15 mouse cellular contexts compared by ENCODE assay signal in the genomic region with DNA sequence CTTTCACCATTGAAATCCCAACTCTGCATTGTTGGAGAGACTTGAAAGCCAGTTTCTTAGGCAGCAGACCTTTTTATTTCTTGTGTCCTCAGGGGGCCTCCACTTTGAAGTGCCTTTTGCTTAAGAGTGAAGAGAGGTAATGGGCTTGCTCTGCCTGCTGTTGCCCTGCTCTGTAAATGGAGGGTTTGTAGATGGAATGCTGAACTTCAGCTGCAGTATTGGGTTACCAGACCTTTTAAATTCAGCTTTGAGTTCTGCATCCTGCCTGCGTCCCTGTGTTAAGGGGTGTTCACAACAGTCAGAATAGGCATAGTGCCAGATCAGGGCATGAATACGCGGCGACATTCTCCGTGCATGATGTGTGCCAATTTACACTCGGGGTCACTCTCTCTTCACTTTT.
A peak's percentile ranks its signal among the peaks of the same experiment; 100 is the strongest.
DNase-seq lines count a peak whose midpoint lies in the region; ATAC-seq and TF ChIP-seq lines count a peak whose summit lies in the region.
"Had no signal": no experiment of that assay in that cellular context is flagged by ENCODE, and none has a peak within 500 bp of the region (broad histone marks: within the 10 kb centered on the region; RNA-seq: fewer than 3 reads in every experiment).

No protein-coding gene starts in this region.

- H3K9ac ChIP-seq in hindbrain, embryonic 13.5 days: no peak overlapping the region
- H3K9ac ChIP-seq in neural tube, embryonic 11.5 days (ENCODE audit: low read length): no peak overlapping the region
- peak overlapping the region; percentile 8; the same call in 1 of the 2 replicates for H3K9ac ChIP-seq in forebrain, embryonic 14.5 days (ENCODE audit: low read length)
- H3K9ac ChIP-seq in neural tube, embryonic 13.5 days: no peak overlapping the region
- no peak overlapping the region for H3K9ac ChIP-seq in stomach, postnatal 0 days (ENCODE audit: low read length)
- H3K9ac ChIP-seq: heart, embryonic 12.5 days; liver, embryonic 13.5 days; midbrain, embryonic 12.5 days had no signal

- no peak for TF ChIP-seq CTCF in left cerebral cortex, adult 2 months (IDR thresholded peaks at IDR 0.05)
- TF ChIP-seq CTCF in stomach, postnatal 0 days (IDR thresholded peaks at IDR 0.05; ENCODE audit: low read depth): no peak

- no peaks in the 10 kb centered on the region for H3K36me3 ChIP-seq in hindbrain, embryonic 10.5 days
- H3K36me3 ChIP-seq in hindbrain, embryonic 13.5 days: no peaks in the 10 kb centered on the region
- H3K36me3 ChIP-seq in neural tube, embryonic 11.5 days (ENCODE audit: control insufficient read depth, insufficient read depth, low read length): no peaks in the 10 kb centered on the region
- H3K36me3 ChIP-seq in forebrain, embryonic 14.5 days (ENCODE audit: control insufficient read depth, insufficient read depth, low read length): no peaks in the 10 kb centered on the region
- H3K36me3 ChIP-seq in neural tube, embryonic 13.5 days: no peaks in the 10 kb centered on the region
- H3K36me3 ChIP-seq in stomach, postnatal 0 days (ENCODE audit: control insufficient read depth, insufficient read depth, low read length): no peaks in the 10 kb centered on the region
- H3K36me3 ChIP-seq: heart, embryonic 12.5 days; liver, embryonic 13.5 days; midbrain, embryonic 12.5 days had no signal

- no peak for ATAC-seq in hindbrain, embryonic 13.5 days (ENCODE audit: low FRiP score)
- ATAC-seq in neural tube, embryonic 11.5 days (ENCODE audit: insufficient read depth, low FRiP score, low TSS enrichment): no peak; the same call in 1 of the 2 replicates
- ATAC-seq in forebrain, embryonic 14.5 days: peak; percentile 58
- peak; percentile 53 for ATAC-seq in neural tube, embryonic 13.5 days (ENCODE audit: low read depth)
- ATAC-seq in stomach, postnatal 0 days (ENCODE audit: low FRiP score, low TSS enrichment): no peak

- peak; percentile 6 for DNase-seq in hindbrain, embryonic 10.5 days (ENCODE audit: low spot score)
- DNase-seq in neural tube, embryonic 11.5 days (ENCODE audit: low spot score): peak; percentile 31
- no peak for DNase-seq in neural tube, embryonic 10.5 days (ENCODE audit: extremely low spot score, low spot score)
- DNase-seq in forebrain, embryonic 14.5 days (ENCODE audit: low spot score): peak; percentile 70
- DNase-seq in left cerebral cortex, adult 2 months (ENCODE audit: extremely low spot score in 1 of 2, low spot score in 2 of 2): no peak
- no peak for DNase-seq in stomach, postnatal 0 days (ENCODE audit: low spot score)
- DNase-seq: adrenal gland, adult 2 months; cerebellum, postnatal 14 days; liver, embryonic 13.5 days; lung, postnatal 14 days had no signal

- 65% methylated on average over 6 of the region's 6 CpGs for WGBS in hindbrain, embryonic 10.5 days
- WGBS in hindbrain, embryonic 13.5 days: 42% methylated on average over 6 of the region's 6 CpGs
- WGBS in neural tube, embryonic 11.5 days: 66% methylated on average over 6 of the region's 6 CpGs
- 12% methylated on average over 6 of the region's 6 CpGs for WGBS in forebrain, embryonic 14.5 days
- WGBS in neural tube, embryonic 13.5 days: 27% methylated on average over 6 of the region's 6 CpGs
- 61% methylated on average over 6 of the region's 6 CpGs for WGBS in stomach, postnatal 0 days

- H3K9me3 ChIP-seq in hindbrain, embryonic 10.5 days: no peaks in the 10 kb centered on the region
- H3K9me3 ChIP-seq in hindbrain, embryonic 13.5 days: no peaks in the 10 kb centered on the region
- H3K9me3 ChIP-seq in neural tube, embryonic 11.5 days (ENCODE audit: control insufficient read depth, low read length): no peaks in the 10 kb centered on the region
- H3K9me3 ChIP-seq in forebrain, embryonic 14.5 days (replicated peaks; ENCODE audit: control insufficient read depth, low read length): no peaks in the 10 kb centered on the region
- no peaks in the 10 kb centered on the region for H3K9me3 ChIP-seq in neural tube, embryonic 13.5 days
- no peaks in the 10 kb centered on the region for H3K9me3 ChIP-seq in stomach, postnatal 0 days (ENCODE audit: control insufficient read depth, low read length)
- H3K9me3 ChIP-seq: heart, embryonic 12.5 days; liver, embryonic 13.5 days; midbrain, embryonic 12.5 days had no signal

- H3K27ac ChIP-seq in hindbrain, embryonic 10.5 days: no peak overlapping the region
- H3K27ac ChIP-seq in hindbrain, embryonic 13.5 days: no peak overlapping the region
- H3K27ac ChIP-seq in neural tube, embryonic 11.5 days (ENCODE audit: low read depth, low read length): 0 out of 2 replicates have a peak overlapping the region, but pooled peaks have one; percentile 27
- no peak overlapping the region for H3K27ac ChIP-seq in forebrain, embryonic 14.5 days (ENCODE audit: low read depth, low read length)
- H3K27ac ChIP-seq in neural tube, embryonic 13.5 days (replicated peaks): no peak overlapping the region
- H3K27ac ChIP-seq in left cerebral cortex, adult 2 months: no peak overlapping the region
- H3K27ac ChIP-seq in stomach, postnatal 0 days (replicated peaks): no peak overlapping the region
- H3K27ac ChIP-seq: liver, embryonic 13.5 days; midbrain, embryonic 12.5 days had no signal

- H3K4me2 ChIP-seq in hindbrain, embryonic 13.5 days: no peak overlapping the region
- no peak overlapping the region for H3K4me2 ChIP-seq in neural tube, embryonic 11.5 days (ENCODE audit: low read depth)
- no peak overlapping the region for H3K4me2 ChIP-seq in forebrain, embryonic 14.5 days (ENCODE audit: low read length)
- H3K4me2 ChIP-seq in neural tube, embryonic 13.5 days: no peak overlapping the region
- no peak overlapping the region for H3K4me2 ChIP-seq in stomach, postnatal 0 days (replicated peaks; ENCODE audit: low read depth)
- H3K4me2 ChIP-seq: heart, embryonic 12.5 days; liver, embryonic 13.5 days; midbrain, embryonic 12.5 days had no signal

- H3K4me1 ChIP-seq in hindbrain, embryonic 10.5 days (replicated peaks): peaks cover 14% of the 10 kb centered on the region
- peaks cover 9% of the 10 kb centered on the region for H3K4me1 ChIP-seq in hindbrain, embryonic 13.5 days (replicated peaks)
- no peaks in the 10 kb centered on the region for H3K4me1 ChIP-seq in neural tube, embryonic 11.5 days (ENCODE audit: control insufficient read depth, insufficient read depth, low read length)
- peaks cover 16% of the 10 kb centered on the region for H3K4me1 ChIP-seq in forebrain, embryonic 14.5 days (ENCODE audit: control insufficient read depth, insufficient read depth, low read length)
- H3K4me1 ChIP-seq in neural tube, embryonic 13.5 days (replicated peaks): peaks cover 13% of the 10 kb centered on the region
- H3K4me1 ChIP-seq in stomach, postnatal 0 days (replicated peaks; ENCODE audit: control insufficient read depth, insufficient read depth): no peaks in the 10 kb centered on the region
- H3K4me1 ChIP-seq: heart, embryonic 12.5 days; liver, embryonic 13.5 days had no signal

- intact Hi-C loops in left cerebral cortex, adult 2 months (cut with DNase I): no loop called here

- no peak for TF ChIP-seq EP300 in stomach, postnatal 0 days (optimal IDR thresholded peaks at IDR 0.05)

- H3K27me3 ChIP-seq in hindbrain, embryonic 10.5 days (ENCODE audit: insufficient read depth, poor library complexity, severe bottlenecking): no peaks in the 10 kb centered on the region
- no peaks in the 10 kb centered on the region for H3K27me3 ChIP-seq in hindbrain, embryonic 13.5 days
- H3K27me3 ChIP-seq in neural tube, embryonic 11.5 days (ENCODE audit: control insufficient read depth, insufficient read depth, low read length): no peaks in the 10 kb centered on the region
- no peaks in the 10 kb centered on the region for H3K27me3 ChIP-seq in forebrain, embryonic 14.5 days (replicated peaks; ENCODE audit: control insufficient read depth, insufficient read depth, low read length)
- H3K27me3 ChIP-seq in neural tube, embryonic 13.5 days: no peaks in the 10 kb centered on the region
- no peaks in the 10 kb centered on the region for H3K27me3 ChIP-seq in stomach, postnatal 0 days (ENCODE audit: control insufficient read depth, insufficient read depth, low read length)
- H3K27me3 ChIP-seq: heart, embryonic 12.5 days; liver, embryonic 13.5 days; midbrain, embryonic 12.5 days had no signal

- no peak overlapping the region for H3K4me3 ChIP-seq in hindbrain, embryonic 10.5 days
- H3K4me3 ChIP-seq in hindbrain, embryonic 13.5 days: no peak overlapping the region
- no peak overlapping the region for H3K4me3 ChIP-seq in neural tube, embryonic 11.5 days (ENCODE audit: low read depth, low read length)
- no peak overlapping the region for H3K4me3 ChIP-seq in forebrain, embryonic 14.5 days (ENCODE audit: low read depth, low read length)
- no peak overlapping the region for H3K4me3 ChIP-seq in neural tube, embryonic 13.5 days
- no peak overlapping the region for H3K4me3 ChIP-seq in left cerebral cortex, adult 2 months
- no peak overlapping the region for H3K4me3 ChIP-seq in stomach, postnatal 0 days (ENCODE audit: low read depth, low read length)
- H3K4me3 ChIP-seq: erythroblast, embryonic 14.5 days; heart, embryonic 12.5 days; liver, embryonic 13.5 days; midbrain, embryonic 12.5 days had no signal

Comparison
In these comparisons a context has a peak if more than half of its experiments do, and no peak if none do; other contexts are left out.
1. DNase-seq: peak in hindbrain, embryonic 10.5 days (single experiment), neural tube, embryonic 11.5 days (single experiment) and forebrain, embryonic 14.5 days (single experiment); none in neural tube, embryonic 10.5 days (single experiment), left cerebral cortex, adult 2 months (0 of 2) and stomach, postnatal 0 days (single experiment).
2. ATAC-seq: peak in forebrain, embryonic 14.5 days (single experiment) and neural tube, embryonic 13.5 days (single experiment); none in hindbrain, embryonic 13.5 days (single experiment), neural tube, embryonic 11.5 days (single experiment) and stomach, postnatal 0 days (single experiment).